Mouse (Mus musculus) layer of hippocampus, postnatal 10 days (tissue): Measurements from ENCODE around the gene Cp. TPM values are rescaled to one million over a fixed set of nuclear protein-coding genes. Genes with fewer than 3 reads are reported as not detected.
"Not testable (repeated sequence)": the region's sequence is repeated elsewhere in the genome, so short reads cannot be mapped to it uniquely, and the experiment has no call there.

Experiments
- DNase-seq, 2 experiments: peaks; one replicate each; pipeline ENCODE4 v3.0.0; 2021; ENCODE audit warnings: low spot score in 2 of 2
- long read RNA-seq: library from polyadenylated mRNA; stranded (forward); transcript quantifications from one replicate; pipeline ENCODE4 v2.0.0, GENCODE M21; 2023
- total RNA-seq, 2 experiments: library from RNA; stranded (reverse); gene quantifications; 2 replicates each; pipeline ENCODE4 v1.2.3; 2021

Gene Cp
- total RNA-seq: 10 to 100 TPM in 1 of 2 experiments, 1 to 10 TPM in 1; 9.5 to 11.4 TPM
- long read RNA-seq, partial matches to known transcripts: 0 of 2 reads
- long read RNA-seq, other reads (novel, unspliced or antisense): 2 of 2 reads

- DNase-seq: peak in 1 of 2 experiments; percentile 13
Measured at GRCm38 (mm10) chr3:19956885-19957284, at the start of gene Cp. Gene Cp (plus strand): TSS chr3:19957054.

- no peak for DNase-seq
Measured at GRCm38 (mm10) chr3:19948552-19948951, 8.3 kb upstream of the Cp start.

- not testable (repeated sequence) for DNase-seq
Measured at GRCm38 (mm10) chr3:19949401-19949800, 7.5 kb upstream of the Cp start.

- DNase-seq: no peak
Measured at GRCm38 (mm10) chr3:19953425-19953824, 3.4 kb upstream of the Cp start.

GRCm38 (mm10) chr3:19953865-19954264, 3.0 kb upstream of the Cp start:
- DNase-seq: peak in 1 of 2 experiments; percentile 4

- no peak for DNase-seq
Measured at GRCm38 (mm10) chr3:19958031-19958430, 1.2 kb downstream of the Cp start.

GRCm38 (mm10) chr3:19958983-19959382, 2.1 kb downstream of the Cp start:
- DNase-seq: no peak

GRCm38 (mm10) chr3:19960570-19961114, 3.8 kb downstream of the Cp start:
- DNase-seq: no peak

- no peak for DNase-seq
Measured at GRCm38 (mm10) chr3:19961341-19961740, 4.5 kb downstream of the Cp start.

GRCm38 (mm10) chr3:19962769-19963513, 6.1 kb downstream of the Cp start:
- DNase-seq: no peak

- no peak for DNase-seq
Measured at GRCm38 (mm10) chr3:19964625-19965188, 7.9 kb downstream of the Cp start.

- no peak for DNase-seq
Measured at GRCm38 (mm10) chr3:19965239-19965638, 8.4 kb downstream of the Cp start.

- no peak for DNase-seq
Measured at GRCm38 (mm10) chr3:19966072-19966471, 9.2 kb downstream of the Cp start.

- DNase-seq: no peak
Measured at GRCm38 (mm10) chr3:19978474-19978873, 21.6 kb downstream of the Cp start.

GRCm38 (mm10) chr3:19981156-19981555, 24.3 kb downstream of the Cp start:
- DNase-seq: no peak

GRCm38 (mm10) chr3:19982846-19983245, 26.0 kb downstream of the Cp start:
- DNase-seq: no peak

GRCm38 (mm10) chr3:19986123-19986522, 29.3 kb downstream of the Cp start:
- no peak for DNase-seq

- no peak for DNase-seq
Measured at GRCm38 (mm10) chr3:19990031-19990430, 33.2 kb downstream of the Cp start.

GRCm38 (mm10) chr3:19992388-19992787, 35.5 kb downstream of the Cp start:
- no peak for DNase-seq

GRCm38 (mm10) chr3:19999551-19999950, 42.7 kb downstream of the Cp start:
- no peak for DNase-seq

GRCm38 (mm10) chr3:20000806-20001205, 44.0 kb downstream of the Cp start:
- DNase-seq: no peak

- no peak for DNase-seq
Measured at GRCm38 (mm10) chr3:20002786-20003185, 45.9 kb downstream of the Cp start.
